Mouse (Mus musculus): ENCODE data around the gene Cmklr1. TPM values are rescaled to one million over a fixed set of nuclear protein-coding genes. Genes with fewer than 3 reads are reported as not detected.

Cmklr1 gene
- polyA plus RNA-seq, 1 experiment, result 4.0 TPM

DNA sequence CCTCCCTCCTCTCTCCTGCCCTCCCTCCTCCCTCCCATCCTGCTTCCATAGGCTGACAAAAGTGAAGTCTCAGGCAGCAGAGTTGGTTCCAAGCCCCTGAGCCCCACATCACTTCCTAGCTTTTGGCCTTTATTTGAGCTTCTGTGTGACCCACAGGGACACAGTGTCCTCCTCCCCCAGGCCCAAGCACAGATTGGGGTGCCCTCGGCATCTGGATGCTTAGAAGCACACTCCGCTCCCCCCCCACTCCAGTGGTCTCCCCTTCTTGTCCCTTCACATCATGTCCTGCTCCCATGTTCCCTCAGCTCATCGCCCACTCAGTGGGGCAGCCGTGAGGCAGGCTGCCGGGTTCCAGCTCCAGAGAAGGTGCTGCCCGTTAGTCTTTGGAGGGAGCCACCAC is 39.1 kb downstream of the Cmklr1 start:
- Histone ChIP-seq H3K4me3 (ENCODE audit: insufficient read depth, low read length) (no peak overlapping the region), H3K27ac (ENCODE audit: insufficient read depth, low read length) (no peak overlapping the region), H3K4me1 (ENCODE audit: control insufficient read depth, insufficient read depth, low read length) (no peaks in the 10 kb centered on the region)
- TF ChIP-seq CTCF (IDR thresholded peaks at IDR 0.05; ENCODE audit: extremely low read depth, insufficient read depth, low read length), result no peak
- no peak for TF ChIP-seq POLR2A (IDR thresholded peaks at IDR 0.05; ENCODE audit: extremely low read depth, insufficient read depth, low read length)

- TF ChIP-seq POLR2A (IDR thresholded peaks at IDR 0.05; ENCODE audit: extremely low read depth, insufficient read depth, low read length), result no peak
- TF ChIP-seq CTCF (IDR thresholded peaks at IDR 0.05; ENCODE audit: extremely low read depth, insufficient read depth, low read length), result no peak
- Histone ChIP-seq H3K4me3 (ENCODE audit: insufficient read depth, low read length) (no peak overlapping the region), H3K4me1 (ENCODE audit: control insufficient read depth, insufficient read depth, low read length) (no peaks in the 10 kb centered on the region), H3K27ac (ENCODE audit: insufficient read depth, low read length) (no peak overlapping the region)
Observed at GRCm38 (mm10) chr5:113610490-113610889, 39.7 kb downstream of the Cmklr1 start.

DNA sequence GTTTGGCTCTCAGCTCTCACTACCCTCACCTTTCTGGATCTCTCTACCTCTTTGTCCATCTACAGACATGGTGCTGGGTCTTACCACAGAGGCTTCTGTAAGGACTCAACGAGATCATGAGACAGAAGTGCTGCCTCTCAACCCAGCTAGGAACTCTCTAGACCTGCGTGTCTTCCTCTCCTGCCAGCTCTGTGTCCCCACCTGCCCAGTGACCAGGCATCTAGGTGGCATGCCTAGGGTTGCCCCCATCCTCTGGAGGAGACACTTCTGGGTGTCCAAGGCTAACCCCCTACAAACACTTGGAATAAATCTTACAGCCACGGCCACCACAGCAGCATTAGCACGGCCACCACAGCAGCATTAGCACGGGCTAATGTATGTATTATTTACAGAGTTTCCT is 40.3 kb downstream of the Cmklr1 start:
- H3K27ac ChIP-seq (ENCODE audit: insufficient read depth, low read length), result no peak overlapping the region
- H3K4me3 ChIP-seq (ENCODE audit: insufficient read depth, low read length), result no peak overlapping the region
- no peaks in the 10 kb centered on the region for H3K4me1 ChIP-seq (ENCODE audit: control insufficient read depth, insufficient read depth, low read length)
- no peak for TF ChIP-seq POLR2A (IDR thresholded peaks at IDR 0.05; ENCODE audit: extremely low read depth, insufficient read depth, low read length)
- no peak for TF ChIP-seq CTCF (IDR thresholded peaks at IDR 0.05; ENCODE audit: extremely low read depth, insufficient read depth, low read length)

GRCm38 (mm10) chr5:113608511-113608910 is 41.7 kb downstream of the Cmklr1 start:
- H3K4me3 ChIP-seq (ENCODE audit: insufficient read depth, low read length), result no peak overlapping the region
- no peak for TF ChIP-seq CTCF (IDR thresholded peaks at IDR 0.05; ENCODE audit: extremely low read depth, insufficient read depth, low read length)
- no peak for TF ChIP-seq POLR2A (IDR thresholded peaks at IDR 0.05; ENCODE audit: extremely low read depth, insufficient read depth, low read length)
- H3K4me1 ChIP-seq (ENCODE audit: control insufficient read depth, insufficient read depth, low read length), result no peaks in the 10 kb centered on the region
- H3K27ac ChIP-seq (ENCODE audit: insufficient read depth, low read length), result no peak overlapping the region

GRCm38 (mm10) chr5:113607941-113608431 is 42.2 kb downstream of the Cmklr1 start:
- TF ChIP-seq CTCF (IDR thresholded peaks at IDR 0.05; ENCODE audit: extremely low read depth, insufficient read depth, low read length) (no peak), POLR2A (IDR thresholded peaks at IDR 0.05; ENCODE audit: extremely low read depth, insufficient read depth, low read length) (no peak)
- H3K4me3 ChIP-seq (ENCODE audit: insufficient read depth, low read length), result no peak overlapping the region
- no peak overlapping the region for H3K27ac ChIP-seq (ENCODE audit: insufficient read depth, low read length)
- no peaks in the 10 kb centered on the region for H3K4me1 ChIP-seq (ENCODE audit: control insufficient read depth, insufficient read depth, low read length)

- H3K4me3 ChIP-seq (ENCODE audit: insufficient read depth, low read length), result no peak overlapping the region
- H3K4me1 ChIP-seq (ENCODE audit: control insufficient read depth, insufficient read depth, low read length), result no peaks in the 10 kb centered on the region
- TF ChIP-seq POLR2A (IDR thresholded peaks at IDR 0.05; ENCODE audit: extremely low read depth, insufficient read depth, low read length), result no peak
- TF ChIP-seq CTCF (IDR thresholded peaks at IDR 0.05; ENCODE audit: extremely low read depth, insufficient read depth, low read length), result no peak
- H3K27ac ChIP-seq (ENCODE audit: insufficient read depth, low read length), result no peak overlapping the region
Observed at GRCm38 (mm10) chr5:113606961-113607785, 43.1 kb downstream of the Cmklr1 start.

- H3K4me3 ChIP-seq (ENCODE audit: insufficient read depth, low read length), result no peak overlapping the region
- no peaks in the 10 kb centered on the region for H3K4me1 ChIP-seq (ENCODE audit: control insufficient read depth, insufficient read depth, low read length)
- no peak overlapping the region for H3K27ac ChIP-seq (ENCODE audit: insufficient read depth, low read length)
- no peak for TF ChIP-seq POLR2A (IDR thresholded peaks at IDR 0.05; ENCODE audit: extremely low read depth, insufficient read depth, low read length)
- TF ChIP-seq CTCF (IDR thresholded peaks at IDR 0.05; ENCODE audit: extremely low read depth, insufficient read depth, low read length), result no peak
Observed at GRCm38 (mm10) chr5:113606121-113606520, 44.1 kb downstream of the Cmklr1 start.

- H3K4me1 ChIP-seq (ENCODE audit: control insufficient read depth, insufficient read depth, low read length), result no peaks in the 10 kb centered on the region
Observed at GRCm38 (mm10) chr5:113604758-113605157, 45.5 kb downstream of the Cmklr1 start.

GRCm38 (mm10) chr5:113603471-113603870 is 46.8 kb downstream of the Cmklr1 start:
- Histone ChIP-seq H3K4me1 (ENCODE audit: control insufficient read depth, insufficient read depth, low read length) (no peaks in the 10 kb centered on the region), H3K27ac (ENCODE audit: insufficient read depth, low read length) (no peak overlapping the region), H3K4me3 (ENCODE audit: insufficient read depth, low read length) (no peak overlapping the region)
- no peak for TF ChIP-seq CTCF (IDR thresholded peaks at IDR 0.05; ENCODE audit: extremely low read depth, insufficient read depth, low read length)
- no peak for TF ChIP-seq POLR2A (IDR thresholded peaks at IDR 0.05; ENCODE audit: extremely low read depth, insufficient read depth, low read length)

More at GRCm38 (mm10) chr5:113604758-113605157, 45.5 kb downstream of the Cmklr1 start:
- no peak for TF ChIP-seq CTCF (IDR thresholded peaks at IDR 0.05; ENCODE audit: extremely low read depth, insufficient read depth, low read length)
- no peak for TF ChIP-seq POLR2A (IDR thresholded peaks at IDR 0.05; ENCODE audit: extremely low read depth, insufficient read depth, low read length)
- no peak overlapping the region for H3K27ac ChIP-seq (ENCODE audit: insufficient read depth, low read length)
- H3K4me3 ChIP-seq (ENCODE audit: insufficient read depth, low read length), result no peak overlapping the region

DNA sequence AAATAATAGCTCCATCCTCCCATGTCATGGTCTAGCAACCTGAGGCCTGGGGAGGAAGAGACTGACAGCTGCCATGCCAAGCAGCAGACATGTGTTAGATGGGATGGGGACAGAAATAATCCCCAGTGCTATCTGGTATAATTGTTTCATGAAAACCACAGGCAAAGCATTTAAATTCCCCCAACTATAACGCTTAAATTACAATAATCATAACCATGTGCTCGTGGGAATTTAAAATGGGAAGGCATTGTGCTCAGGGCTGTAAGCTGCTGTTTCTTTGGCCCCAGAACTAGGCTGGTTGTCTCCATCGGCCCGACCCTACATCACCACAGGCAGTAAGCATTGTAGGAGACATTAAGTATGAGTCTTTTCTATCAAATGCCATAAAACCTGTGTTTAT is 49.4 kb downstream of the Cmklr1 start:
- Histone ChIP-seq H3K4me3 (ENCODE audit: insufficient read depth, low read length) (no peak overlapping the region), H3K4me1 (ENCODE audit: control insufficient read depth, insufficient read depth, low read length) (no peaks in the 10 kb centered on the region), H3K27ac (ENCODE audit: insufficient read depth, low read length) (no peak overlapping the region)
- TF ChIP-seq CTCF (IDR thresholded peaks at IDR 0.05; ENCODE audit: extremely low read depth, insufficient read depth, low read length) (no peak), POLR2A (IDR thresholded peaks at IDR 0.05; ENCODE audit: extremely low read depth, insufficient read depth, low read length) (no peak)

All from cortical plate, adult 2 months (tissue).